Mouse (Mus musculus): Measurements from ENCODE around the gene Msx3. TPM values are rescaled to one million over a fixed set of nuclear protein-coding genes. Genes with fewer than 3 reads are reported as not detected.

Gene Msx3
- polyA plus RNA-seq, 1 experiment, result 0.01 TPM

- H3K4me3 ChIP-seq (ENCODE audit: insufficient read depth, poor library complexity, severe bottlenecking), result no peak overlapping the region
- peaks cover 19% of the 10 kb centered on the region for H3K27me3 ChIP-seq (ENCODE audit: control insufficient read depth, insufficient read depth, insufficient read length)
- H3K79me2 ChIP-seq (ENCODE audit: control insufficient read depth, insufficient read depth), result no peaks in the 10 kb centered on the region
- no peak for TF ChIP-seq FOSL1 (IDR thresholded peaks at IDR 0.05; ENCODE audit: insufficient read depth, low read length, poor library complexity, severe bottlenecking)
- TF ChIP-seq CEBPB (IDR thresholded peaks at IDR 0.05; ENCODE audit: low read depth), result no peak
- no peak for TF ChIP-seq CTCF (IDR thresholded peaks at IDR 0.05; ENCODE audit: control insufficient read depth, insufficient read depth, insufficient read length)
- no peak for TF ChIP-seq USF1 (IDR thresholded peaks at IDR 0.05; ENCODE audit: low read depth)
- no peak for TF ChIP-seq MAX (IDR thresholded peaks at IDR 0.05)
- TF ChIP-seq MYOG (IDR thresholded peaks at IDR 0.05; ENCODE audit: control insufficient read depth, extremely low read depth, insufficient read length), result no peak
- TF ChIP-seq MYOD1 (IDR thresholded peaks at IDR 0.05; ENCODE audit: control insufficient read depth, insufficient read length, low read depth), result no peak
- no peaks in the 10 kb centered on the region for H3K79me3 ChIP-seq (ENCODE audit: low read depth)
- H3ac ChIP-seq (ENCODE audit: control insufficient read depth, insufficient read length, low read depth), result no peak overlapping the region
- H3K36me3 ChIP-seq (ENCODE audit: control insufficient read depth, insufficient read depth), result no peaks in the 10 kb centered on the region
Measured at GRCm38 (mm10) chr7:140061832-140062130, 12.9 kb upstream of the Msx3 start.

DNA sequence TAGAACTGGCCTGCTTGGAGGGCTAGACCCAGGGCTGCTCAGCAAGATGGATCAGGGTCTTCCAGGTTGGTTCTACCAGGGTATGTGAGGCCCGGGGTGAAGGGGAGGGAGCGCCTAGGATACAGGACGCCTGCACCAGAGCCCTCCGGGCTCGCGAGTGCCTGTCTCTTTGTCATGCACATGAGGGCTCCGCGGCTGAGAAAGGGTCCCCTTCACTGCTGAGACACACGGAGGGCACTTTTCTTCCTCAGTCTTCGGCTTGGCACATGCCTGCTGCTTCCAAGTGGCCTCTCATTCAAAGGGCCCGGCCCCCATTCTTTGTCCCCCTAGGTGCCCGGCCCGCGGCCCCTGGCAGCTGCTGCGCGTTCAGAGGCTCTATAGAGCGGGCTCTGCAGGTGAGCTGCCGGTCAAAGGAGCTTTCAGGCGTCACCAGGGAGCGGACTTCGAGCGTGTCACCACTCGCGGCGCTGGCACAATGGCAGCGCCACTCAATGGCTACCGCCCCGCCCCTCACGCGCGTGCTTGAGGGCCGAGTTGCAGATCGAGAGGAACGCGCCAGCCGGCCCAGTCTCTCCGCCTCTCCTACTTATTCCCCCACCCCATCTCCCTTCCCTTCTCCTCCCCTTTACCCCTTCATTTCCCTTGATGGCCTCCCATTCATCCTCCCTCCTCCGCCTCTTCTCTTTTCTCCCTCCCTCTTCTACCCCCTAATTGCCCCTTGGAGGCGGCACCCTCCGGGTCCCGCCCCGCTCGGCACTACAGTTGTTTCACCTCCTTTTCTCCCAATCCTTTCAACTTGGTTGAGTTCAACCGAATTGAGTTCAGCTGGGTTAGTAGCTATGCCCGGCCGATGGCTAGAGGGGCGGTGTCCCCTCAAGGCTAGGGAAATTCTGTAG lies 12.3 kb upstream of the Msx3 start:
- no peaks in the 10 kb centered on the region for H3K79me3 ChIP-seq (ENCODE audit: low read depth)
- H3K36me3 ChIP-seq (ENCODE audit: control insufficient read depth, insufficient read depth), result no peaks in the 10 kb centered on the region
- H3K4me3 ChIP-seq (ENCODE audit: insufficient read depth, poor library complexity, severe bottlenecking), result no peak overlapping the region
- TF ChIP-seq MAX (IDR thresholded peaks at IDR 0.05) (no peak), MYOG (IDR thresholded peaks at IDR 0.05; ENCODE audit: control insufficient read depth, extremely low read depth, insufficient read length) (no peak), FOSL1 (IDR thresholded peaks at IDR 0.05; ENCODE audit: insufficient read depth, low read length, poor library complexity, severe bottlenecking) (no peak), USF1 (IDR thresholded peaks at IDR 0.05; ENCODE audit: low read depth) (no peak), CTCF (IDR thresholded peaks at IDR 0.05; ENCODE audit: control insufficient read depth, insufficient read depth, insufficient read length) (no peak), CEBPB (IDR thresholded peaks at IDR 0.05; ENCODE audit: low read depth) (no peak), MYOD1 (IDR thresholded peaks at IDR 0.05; ENCODE audit: control insufficient read depth, insufficient read length, low read depth) (no peak)
- H3K27me3 ChIP-seq (ENCODE audit: control insufficient read depth, insufficient read depth, insufficient read length), result peaks cover 19% of the 10 kb centered on the region
- H3K79me2 ChIP-seq (ENCODE audit: control insufficient read depth, insufficient read depth), result no peaks in the 10 kb centered on the region
- no peak overlapping the region for H3ac ChIP-seq (ENCODE audit: control insufficient read depth, insufficient read length, low read depth)

DNA sequence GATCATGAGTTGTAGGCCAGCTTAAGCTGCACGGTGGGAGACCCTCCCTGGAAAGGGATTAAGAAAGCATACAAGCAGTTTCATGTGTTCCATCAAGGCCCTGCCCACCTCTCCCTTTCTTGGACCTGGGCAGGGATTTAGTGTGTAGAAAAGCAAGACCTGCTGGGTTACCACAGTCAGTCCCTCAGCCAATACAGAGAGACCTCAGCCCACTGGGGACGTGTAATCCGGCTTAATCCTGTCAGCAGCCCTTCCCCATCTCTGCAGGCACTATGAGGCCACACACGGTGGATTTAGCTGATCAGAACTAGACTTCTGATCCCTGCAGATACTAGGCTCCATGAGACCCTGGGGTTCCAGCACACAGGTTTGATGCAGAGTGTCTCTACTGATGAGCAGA lies 10.7 kb upstream of the Msx3 start:
- Histone ChIP-seq H3K36me3 (ENCODE audit: control insufficient read depth, insufficient read depth) (no peaks in the 10 kb centered on the region), H3K27me3 (ENCODE audit: control insufficient read depth, insufficient read depth, insufficient read length) (peaks cover 8% of the 10 kb centered on the region), H3K79me2 (ENCODE audit: control insufficient read depth, insufficient read depth) (no peaks in the 10 kb centered on the region), H3K4me3 (ENCODE audit: insufficient read depth, poor library complexity, severe bottlenecking) (no peak overlapping the region), H3ac (ENCODE audit: control insufficient read depth, insufficient read length, low read depth) (no peak overlapping the region), H3K79me3 (ENCODE audit: low read depth) (no peaks in the 10 kb centered on the region)
- TF ChIP-seq CTCF (IDR thresholded peaks at IDR 0.05; ENCODE audit: control insufficient read depth, insufficient read depth, insufficient read length) (no peak), MYOG (IDR thresholded peaks at IDR 0.05; ENCODE audit: control insufficient read depth, extremely low read depth, insufficient read length) (no peak), FOSL1 (IDR thresholded peaks at IDR 0.05; ENCODE audit: insufficient read depth, low read length, poor library complexity, severe bottlenecking) (no peak), MYOD1 (IDR thresholded peaks at IDR 0.05; ENCODE audit: control insufficient read depth, insufficient read length, low read depth) (no peak), USF1 (IDR thresholded peaks at IDR 0.05; ENCODE audit: low read depth) (no peak), CEBPB (IDR thresholded peaks at IDR 0.05; ENCODE audit: low read depth) (no peak), MAX (IDR thresholded peaks at IDR 0.05) (no peak)

DNA sequence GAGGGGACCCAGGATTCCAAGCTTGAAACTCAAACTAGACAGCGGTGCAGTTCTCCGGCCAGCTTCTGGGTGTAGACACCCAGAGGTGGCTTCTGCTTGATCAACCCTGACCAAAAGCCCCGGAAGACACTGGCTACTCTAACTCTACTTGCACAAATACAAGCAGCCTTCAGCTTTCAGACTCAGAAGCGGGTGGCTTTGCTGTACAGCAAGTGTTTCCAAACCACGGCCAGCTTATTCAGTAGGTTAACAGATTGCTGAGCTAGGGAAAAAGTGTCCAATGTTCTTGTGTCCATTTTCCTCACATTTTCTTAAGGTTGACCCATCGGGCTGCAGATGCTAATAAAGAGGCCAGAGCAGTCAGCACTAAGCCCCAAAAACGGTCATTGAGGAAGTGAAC lies 9.6 kb upstream of the Msx3 start:
- Histone ChIP-seq H3K79me2 (ENCODE audit: control insufficient read depth, insufficient read depth) (no peaks in the 10 kb centered on the region), H3K4me3 (ENCODE audit: insufficient read depth, poor library complexity, severe bottlenecking) (no peak overlapping the region), H3K27me3 (ENCODE audit: control insufficient read depth, insufficient read depth, insufficient read length) (no peaks in the 10 kb centered on the region), H3ac (ENCODE audit: control insufficient read depth, insufficient read length, low read depth) (peak overlapping the region; percentile 42), H3K79me3 (ENCODE audit: low read depth) (no peaks in the 10 kb centered on the region), H3K36me3 (ENCODE audit: control insufficient read depth, insufficient read depth) (no peaks in the 10 kb centered on the region)
- TF ChIP-seq CEBPB (IDR thresholded peaks at IDR 0.05; ENCODE audit: low read depth) (no peak), MAX (IDR thresholded peaks at IDR 0.05) (no peak), CTCF (IDR thresholded peaks at IDR 0.05; ENCODE audit: control insufficient read depth, insufficient read depth, insufficient read length) (no peak), USF1 (IDR thresholded peaks at IDR 0.05; ENCODE audit: low read depth) (no peak)

- H3ac ChIP-seq (ENCODE audit: control insufficient read depth, insufficient read length, low read depth), result peak overlapping the region; percentile 51
- H3K27me3 ChIP-seq (ENCODE audit: control insufficient read depth, insufficient read depth, insufficient read length), result no peaks in the 10 kb centered on the region
- no peaks in the 10 kb centered on the region for H3K36me3 ChIP-seq (ENCODE audit: control insufficient read depth, insufficient read depth)
- H3K79me3 ChIP-seq (ENCODE audit: low read depth), result no peaks in the 10 kb centered on the region
- H3K4me3 ChIP-seq (ENCODE audit: insufficient read depth, poor library complexity, severe bottlenecking), result peak overlapping the region; percentile 14
- no peak for TF ChIP-seq CEBPB (IDR thresholded peaks at IDR 0.05; ENCODE audit: low read depth)
- no peak for TF ChIP-seq FOSL1 (IDR thresholded peaks at IDR 0.05; ENCODE audit: insufficient read depth, low read length, poor library complexity, severe bottlenecking)
- TF ChIP-seq MYOD1 (IDR thresholded peaks at IDR 0.05; ENCODE audit: control insufficient read depth, insufficient read length, low read depth), result no peak
- TF ChIP-seq MYOG (IDR thresholded peaks at IDR 0.05; ENCODE audit: control insufficient read depth, extremely low read depth, insufficient read length), result no peak
- no peak for TF ChIP-seq USF1 (IDR thresholded peaks at IDR 0.05; ENCODE audit: low read depth)
- TF ChIP-seq CTCF (IDR thresholded peaks at IDR 0.05; ENCODE audit: control insufficient read depth, insufficient read depth, insufficient read length), result no peak
- H3K79me2 ChIP-seq (ENCODE audit: control insufficient read depth, insufficient read depth), result no peaks in the 10 kb centered on the region
Measured at GRCm38 (mm10) chr7:140057413-140058407, 8.8 kb upstream of the Msx3 start.

All from C2C12 (cell line).